In genomic region chr6:34989263-34989662, GRCm38 (mm10) we compare ENCODE assay signal across 22 mouse cellular contexts. TPM values are rescaled to one million over a fixed set of nuclear protein-coding genes. Genes with fewer than 3 reads are reported as not detected.
DNase-seq lines count a peak whose midpoint lies in the region; ATAC-seq lines count a peak whose summit lies in the region.
"Had no signal": no experiment of that assay in that cellular context is flagged by ENCODE, and none has a peak within 500 bp of the region (broad histone marks: within the 10 kb centered on the region; RNA-seq: fewer than 3 reads in every experiment).

No protein-coding gene starts in this region.

- H3K4me3 ChIP-seq in lung, embryonic 16.5 days (ENCODE audit: low read length) = no peak overlapping the region
- no peak overlapping the region for H3K4me3 ChIP-seq in embryonic facial prominence, embryonic 12.5 days
- H3K4me3 ChIP-seq: forebrain, embryonic 12.5 days; heart, adult 2 months; heart, embryonic 15.5 days; hindbrain, embryonic 15.5 days had no signal

- peak; percentile 13; the same call in 1 of the 2 replicates for ATAC-seq in lung, embryonic 16.5 days (ENCODE audit: low read depth)
- no peak for ATAC-seq in embryonic facial prominence, embryonic 12.5 days (ENCODE audit: insufficient number of reproducible peaks, insufficient read depth, low FRiP score, low TSS enrichment)
- no peak for ATAC-seq in granulocyte monocyte progenitor cell, adult 5-6 weeks (replicated peaks; ENCODE audit: poor library complexity, severe bottlenecking)
- ATAC-seq: forebrain, embryonic 16.5 days; Patski had no signal

- peaks cover 10% of the 10 kb centered on the region for H3K4me1 ChIP-seq in lung, embryonic 16.5 days (replicated peaks; ENCODE audit: control insufficient read depth, insufficient read depth, low read length)
- H3K4me1 ChIP-seq in embryonic facial prominence, embryonic 12.5 days = peaks cover 18% of the 10 kb centered on the region

- H3K27me3 ChIP-seq in lung, embryonic 16.5 days (ENCODE audit: control insufficient read depth, insufficient read depth, low read depth, low read length) = no peaks in the 10 kb centered on the region
- H3K27me3 ChIP-seq in embryonic facial prominence, embryonic 12.5 days = no peaks in the 10 kb centered on the region
- H3K27me3 ChIP-seq: CH12.LX; heart, embryonic 15.5 days; hindbrain, embryonic 15.5 days; Patski had no signal

- WGBS in lung, embryonic 16.5 days = 60% methylated on average over 6 of the region's 6 CpGs
- WGBS in embryonic facial prominence, embryonic 12.5 days = 35% methylated on average over 6 of the region's 6 CpGs

- no peak overlapping the region for H3K4me2 ChIP-seq in lung, embryonic 16.5 days (ENCODE audit: low read depth, low read length)
- no peak overlapping the region for H3K4me2 ChIP-seq in embryonic facial prominence, embryonic 12.5 days (replicated peaks)
- H3K4me2 ChIP-seq: forebrain, embryonic 12.5 days; heart, embryonic 11.5 days; heart, embryonic 15.5 days; hindbrain, embryonic 15.5 days had no signal

- H3K36me3 ChIP-seq in lung, embryonic 16.5 days (ENCODE audit: control insufficient read depth, insufficient read depth, low read length) = no peaks in the 10 kb centered on the region
- no peaks in the 10 kb centered on the region for H3K36me3 ChIP-seq in embryonic facial prominence, embryonic 12.5 days
- H3K36me3 ChIP-seq: forebrain, embryonic 12.5 days; heart, embryonic 15.5 days; hindbrain, embryonic 15.5 days had no signal

- peak; percentile 10 for DNase-seq in embryo, embryonic 9.5 days (ENCODE audit: extremely low spot score)
- DNase-seq in embryo, embryonic 11 days = no peak
- DNase-seq in lung, postnatal 4 days = no peak
- DNase-seq in 3T3-L1 (ENCODE audit: low read depth, low spot score) = peak; percentile 24
- DNase-seq in cerebellum, adult 11-12 months = no peak
- DNase-seq: adrenal gland, adult 8-10 months; adrenal gland, postnatal 36 days; cerebellum, adult 9-10 months; cerebellum, postnatal 25 days; gastrocnemius, postnatal 10 days; heart, adult 2 months; heart, postnatal 14 days had no signal

- no peak overlapping the region for H3K27ac ChIP-seq in lung, embryonic 16.5 days (ENCODE audit: low read length)
- H3K27ac ChIP-seq in embryonic facial prominence, embryonic 12.5 days = peak overlapping the region; percentile 46; the same call in 1 of the 2 replicates
- H3K27ac ChIP-seq: forebrain, embryonic 12.5 days; heart, adult 2 months; heart, embryonic 15.5 days; hindbrain, embryonic 15.5 days had no signal

- H3K9me3 ChIP-seq in lung, embryonic 16.5 days (ENCODE audit: control insufficient read depth, low read length) = no peaks in the 10 kb centered on the region
- no peaks in the 10 kb centered on the region for H3K9me3 ChIP-seq in embryonic facial prominence, embryonic 12.5 days
- H3K9me3 ChIP-seq: forebrain, embryonic 12.5 days; heart, embryonic 15.5 days; hindbrain, embryonic 15.5 days had no signal

- H3K9ac ChIP-seq in lung, embryonic 16.5 days (ENCODE audit: low read length) = no peak overlapping the region
- H3K9ac ChIP-seq in embryonic facial prominence, embryonic 12.5 days = no peak overlapping the region
- H3K9ac ChIP-seq: forebrain, embryonic 12.5 days; heart, embryonic 15.5 days; hindbrain, embryonic 15.5 days had no signal

RNA-seq across cellular contexts. Expression of gene Slc23a4, which starts 1.1 kb away (rescaled TPM):
- polyA plus RNA-seq in lung, embryonic 16.5 days (2015; fragmentation: Nextera tagmentation; extraction: Ambion mirVana) = 0.70 and 0.80 TPM in 2 replicates
- 0.41 and 0.91 TPM in 2 replicates for polyA plus RNA-seq in embryonic facial prominence, embryonic 12.5 days (2016; fragmentation: Nextera tagmentation; extraction: Ambion mirVana)
- 2.1 TPM in 1 of 2 replicates, not detected in the other for total RNA-seq in granulocyte monocyte progenitor cell, adult 5-6 weeks (2014; fragmentation: Nextera tagmentation)
- total RNA-seq in granulocyte monocyte progenitor cell, adult 5-6 weeks (2017) = 0.52 and 0.65 TPM in 2 replicates

Comparison
In these comparisons a context has a peak if more than half of its experiments do, and no peak if none do; other contexts are left out.
1. DNase-seq: peak in embryo, embryonic 9.5 days (single experiment) and 3T3-L1 (single experiment); none in embryo, embryonic 11 days (single experiment), lung, postnatal 4 days (0 of 2) and cerebellum, adult 11-12 months (single experiment).